Mouse (Mus musculus) B cell, adult 2 months (primary cell): ENCODE data around the gene Tnfrsf12a.

ENCODE experiments used
- DNase-seq, 2 experiments: peaks; one replicate each; pipeline ENCODE4 v3.0.0; 2022

Gene Tnfrsf12a

DNA sequence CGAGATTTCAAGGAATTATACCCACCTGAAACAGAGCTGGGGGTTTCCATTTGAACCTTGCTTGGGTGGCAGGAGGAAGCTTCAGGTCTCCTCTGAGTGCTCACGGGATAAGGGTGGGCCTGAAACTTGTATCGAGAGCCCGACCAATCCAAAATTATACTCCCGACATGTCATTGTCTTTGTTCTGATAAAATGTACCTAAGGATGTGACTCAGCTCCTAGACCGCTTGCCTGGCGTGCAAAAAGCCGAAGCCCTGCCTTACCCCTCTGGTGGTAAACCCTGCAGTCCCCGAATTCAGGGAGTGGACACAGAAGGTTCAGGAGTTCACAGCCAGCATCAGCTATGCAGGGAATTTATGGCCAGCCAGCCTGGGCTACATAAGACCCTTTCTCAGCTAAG lies 3.1 kb upstream of the Tnfrsf12a start:
- no peak for DNase-seq

DNA sequence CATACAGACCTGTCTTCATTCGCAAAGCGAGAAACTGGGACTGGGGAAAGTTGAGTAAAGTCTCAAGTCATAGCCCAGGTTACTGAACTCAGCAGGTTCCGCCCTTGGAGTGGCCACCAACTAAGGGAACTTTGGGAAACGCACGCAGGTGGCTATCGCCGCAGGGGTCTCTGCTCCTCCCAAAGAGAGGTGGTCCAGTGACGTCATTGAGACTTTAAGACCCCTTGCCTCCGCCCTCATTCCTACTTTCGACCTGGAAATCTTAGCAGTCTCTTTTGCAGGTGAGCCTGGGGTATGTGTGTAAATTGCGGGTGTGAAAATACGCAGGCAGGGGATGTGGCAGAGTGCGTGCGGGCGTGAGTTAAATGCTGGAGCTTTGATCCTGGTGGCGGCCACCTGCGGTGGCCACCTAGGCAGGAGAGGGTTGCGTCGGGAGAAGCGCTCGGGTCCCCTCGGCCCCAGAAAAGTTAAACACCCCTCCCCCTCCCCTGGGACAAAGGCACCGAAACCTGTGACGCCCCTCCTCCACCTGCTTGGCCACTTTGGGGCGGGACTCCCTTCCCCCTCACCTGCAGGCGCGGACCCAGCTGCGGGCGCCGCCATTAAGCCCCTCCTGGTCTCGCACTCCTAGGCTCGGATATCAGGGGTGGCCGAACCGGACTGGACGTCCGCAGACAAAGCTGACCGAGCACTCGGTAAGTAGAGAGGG lies 2.0 kb upstream of the Tnfrsf12a start, which contains the start of gene Cldn6:
TSS of gene Cldn6 (plus strand) at position 123 of the 709 bp plus-strand sequence.
- no peak for DNase-seq

DNA sequence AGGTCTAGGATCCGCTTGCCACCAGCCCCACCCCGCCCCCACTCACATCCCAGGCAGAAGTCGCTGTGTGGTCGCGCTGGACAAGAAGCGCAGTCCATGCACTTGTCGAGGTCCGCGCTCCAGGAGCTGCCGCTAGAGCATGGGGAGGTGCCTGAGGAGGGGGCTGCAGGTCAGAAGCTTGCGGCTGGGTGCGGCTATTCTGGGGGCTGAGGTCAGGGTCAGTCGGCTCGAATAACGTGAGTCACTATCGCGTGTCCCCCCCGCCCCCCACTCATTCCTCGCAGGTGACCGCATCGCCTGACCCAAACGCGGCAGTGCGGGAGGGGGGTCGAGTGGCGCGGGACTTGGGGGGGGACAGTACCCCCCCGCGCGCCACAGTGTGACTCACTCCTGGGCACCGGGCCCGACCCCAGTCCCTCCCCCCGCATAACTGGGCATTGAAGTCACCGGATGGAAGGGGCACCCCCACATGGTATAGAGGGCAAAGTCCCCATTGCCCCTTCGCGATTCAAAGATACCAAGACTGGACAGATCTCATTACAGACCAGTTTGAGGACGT lies 716 bp downstream of the Tnfrsf12a start:
- DNase-seq, result peak; percentile 40 to 48

DNA sequence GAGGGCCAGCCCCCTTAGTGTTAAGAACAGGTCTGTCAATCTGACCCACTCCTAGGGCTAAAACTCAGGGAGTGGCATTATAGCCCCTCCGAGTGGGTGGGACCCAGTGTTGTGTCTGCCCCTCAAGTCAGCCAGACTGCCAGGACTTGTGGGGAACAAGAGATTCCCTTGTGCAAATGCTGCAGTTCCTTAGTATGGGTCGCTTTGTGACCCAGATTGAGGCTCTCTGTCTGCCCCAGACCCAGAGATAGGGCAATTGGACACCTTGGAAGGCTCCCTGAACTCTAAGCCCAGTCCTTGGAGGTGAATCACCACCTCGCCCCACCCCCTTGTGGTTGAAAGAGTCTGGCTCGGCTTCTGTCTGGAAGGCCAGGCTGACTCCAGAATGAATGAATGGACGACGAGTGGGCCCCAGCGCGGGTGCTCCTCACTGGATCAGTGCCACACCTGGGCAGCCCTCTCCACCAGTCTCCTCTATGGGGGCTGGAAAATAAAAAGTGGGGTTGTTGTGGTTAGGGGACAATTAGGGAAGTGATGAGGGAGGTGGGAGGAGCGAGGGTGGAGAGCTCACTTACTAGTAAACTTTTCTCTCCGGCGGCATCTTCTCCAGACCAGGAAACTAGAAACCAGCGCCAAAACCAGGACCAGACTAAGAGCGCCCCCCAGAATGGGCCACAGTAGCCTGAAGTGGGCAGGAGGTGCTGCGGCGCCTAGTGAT lies 1.5 kb downstream of the Tnfrsf12a start:
- DNase-seq, result peak; percentile 66 to 67

DNA sequence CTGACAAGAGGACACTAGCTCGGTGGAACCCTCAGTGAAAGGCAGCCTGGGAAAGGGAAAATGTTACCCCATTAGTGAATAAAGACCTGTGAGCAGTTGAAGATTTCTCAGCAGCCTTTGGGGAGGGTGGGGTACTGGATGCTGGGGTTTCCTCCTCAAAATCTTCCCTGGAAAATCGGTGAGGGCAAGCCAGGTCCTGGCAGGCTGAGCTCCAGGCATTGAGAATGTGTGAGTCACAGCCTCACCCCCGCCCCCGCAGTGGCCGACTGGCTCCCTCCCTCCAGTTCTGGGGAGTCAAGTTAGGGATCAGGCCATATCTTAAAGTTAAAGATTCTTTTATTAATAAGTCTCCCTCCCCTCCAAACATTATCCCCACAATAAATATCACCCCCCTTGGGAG lies 2.1 kb downstream of the Tnfrsf12a start:
- DNase-seq, result no peak

DNA sequence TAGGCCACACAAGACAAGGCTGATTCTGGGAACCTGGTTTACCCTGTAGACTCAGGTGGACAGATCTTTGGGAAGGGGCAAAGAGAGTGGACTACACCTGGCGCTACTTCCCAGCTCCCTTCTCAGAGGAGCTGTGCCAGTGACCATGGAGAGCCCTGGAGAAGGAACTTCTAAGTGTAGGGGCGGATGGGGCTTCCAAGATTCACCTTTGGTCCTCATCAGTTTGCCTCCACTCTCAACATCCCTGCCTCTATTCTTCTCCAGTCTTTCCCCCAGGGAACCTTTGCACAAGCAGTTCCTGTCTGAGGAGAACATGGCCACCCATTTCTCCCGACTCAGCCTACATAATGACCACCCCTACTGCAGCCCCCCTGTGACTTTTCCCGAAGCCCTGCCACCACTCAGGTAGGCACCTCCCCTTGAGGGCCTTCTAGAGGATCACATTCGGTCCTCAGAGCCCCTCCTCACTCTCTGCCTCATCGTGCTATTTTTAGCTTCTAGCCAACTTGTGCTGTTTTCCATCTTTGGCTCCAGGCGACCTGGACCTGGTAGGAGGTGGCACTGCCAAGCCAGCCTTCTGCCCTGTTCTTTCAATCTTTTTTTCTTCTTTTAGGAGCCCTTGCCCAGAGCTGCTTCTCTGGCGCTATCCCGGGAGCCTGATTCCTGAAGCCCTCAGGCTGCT lies 2.9 kb downstream of the Tnfrsf12a start:
- no peak for DNase-seq

DNA sequence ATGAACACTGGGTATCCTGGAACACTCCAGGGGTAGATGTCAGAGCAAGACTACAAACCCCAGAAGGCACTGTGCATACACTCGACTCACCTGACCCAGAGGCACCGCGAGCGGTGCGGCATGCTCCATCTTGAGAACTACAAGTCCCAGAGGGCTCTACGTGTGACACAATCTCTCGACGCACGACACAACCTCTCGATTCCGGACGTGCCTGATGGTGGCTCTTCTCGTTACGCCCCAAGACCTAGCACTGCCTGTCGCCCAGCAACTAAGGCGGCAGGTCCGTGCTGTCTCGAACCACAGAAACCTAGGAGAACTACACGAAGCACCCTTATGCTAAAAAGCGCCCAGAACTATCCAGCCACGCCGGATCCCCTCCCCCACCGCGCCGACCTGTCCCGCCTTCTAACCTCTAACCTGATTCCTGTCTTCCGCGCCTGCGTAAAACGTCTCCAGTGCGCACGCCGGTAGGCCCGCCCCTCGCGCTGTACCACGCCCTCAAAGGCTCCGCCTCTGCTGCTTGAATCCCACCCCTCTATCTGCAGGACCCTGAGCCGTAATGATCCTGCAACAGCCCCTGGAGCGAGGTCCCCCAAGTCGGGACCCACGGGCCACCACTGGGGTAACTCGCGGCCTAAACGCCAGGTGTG lies 3.7 kb downstream of the Tnfrsf12a start, which contains the start of the genes Hcfc1r1 and Thoc6:
TSS of gene Hcfc1r1 (plus strand) at position 173 of the 650 bp plus-strand sequence.
TSS of gene Thoc6 (minus strand) at position 459 of the 650 bp plus-strand sequence.
- DNase-seq, result peak; percentile 91 to 93

DNA sequence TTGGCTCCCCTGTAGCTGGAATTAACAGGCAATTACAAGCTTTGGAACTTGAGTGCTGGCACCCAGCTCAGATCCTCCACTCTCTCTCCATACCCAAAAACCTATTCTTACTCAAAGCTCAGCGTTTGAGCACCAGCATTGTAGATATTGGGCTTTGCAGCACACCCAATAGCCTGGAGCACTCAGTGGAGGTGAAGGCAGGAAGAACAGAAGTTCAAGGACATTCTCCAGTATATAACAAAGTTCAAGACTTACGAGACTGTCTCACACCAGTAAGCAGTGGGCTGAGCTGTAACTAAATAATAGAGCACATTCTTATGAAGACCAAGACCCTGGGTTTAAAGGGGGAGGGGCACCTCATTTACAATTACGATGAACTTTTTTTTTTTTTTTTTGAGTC lies 4.5 kb downstream of the Tnfrsf12a start:
- no peak for DNase-seq

DNA sequence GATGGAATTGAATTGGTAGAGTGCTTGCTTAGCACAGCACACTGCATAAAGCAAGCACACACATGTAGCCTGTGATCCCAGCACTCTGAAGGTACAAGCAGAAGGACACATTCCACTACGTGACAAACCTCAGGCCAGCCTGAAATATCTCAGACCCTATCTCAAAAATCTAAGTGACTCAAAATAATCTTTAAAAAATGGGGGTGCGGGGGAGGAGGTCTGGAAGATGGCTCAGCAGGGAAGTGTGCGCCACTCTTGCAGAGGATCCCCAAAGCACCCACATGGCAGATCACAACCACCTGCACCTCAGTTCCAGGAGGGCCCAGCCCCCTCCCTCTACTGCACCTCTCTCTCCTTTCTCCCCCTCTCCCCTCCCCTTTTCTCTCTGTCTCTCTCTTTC lies 5.7 kb downstream of the Tnfrsf12a start:
- DNase-seq, result no peak

DNA sequence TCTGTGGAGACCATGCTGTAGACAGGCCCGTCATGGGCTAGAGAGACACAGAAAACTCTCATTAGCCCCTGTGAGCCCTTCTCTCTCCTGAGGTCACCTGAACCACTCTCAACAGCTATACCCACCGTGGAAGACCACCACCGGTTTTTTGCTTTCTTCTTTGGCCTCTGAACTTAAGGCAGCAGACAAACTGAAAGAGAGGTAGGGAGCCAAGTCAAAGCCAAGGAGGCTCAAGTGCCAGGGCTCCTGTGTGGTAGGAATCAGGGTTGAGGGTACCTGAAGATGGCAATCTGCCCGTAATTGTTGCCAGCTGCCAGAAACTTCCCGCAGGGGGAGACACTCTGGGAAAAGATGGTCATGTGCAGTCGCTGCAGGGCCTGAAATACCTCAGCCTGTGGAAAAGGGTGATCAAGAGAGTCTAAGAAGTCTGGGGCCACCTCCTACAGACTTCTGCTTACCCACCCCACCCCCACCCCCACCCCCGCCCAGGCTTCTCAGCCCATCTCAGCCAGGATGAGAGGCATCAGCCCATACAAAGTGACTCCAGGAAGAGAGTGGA lies 6.7 kb downstream of the Tnfrsf12a start:
- no peak for DNase-seq

DNA sequence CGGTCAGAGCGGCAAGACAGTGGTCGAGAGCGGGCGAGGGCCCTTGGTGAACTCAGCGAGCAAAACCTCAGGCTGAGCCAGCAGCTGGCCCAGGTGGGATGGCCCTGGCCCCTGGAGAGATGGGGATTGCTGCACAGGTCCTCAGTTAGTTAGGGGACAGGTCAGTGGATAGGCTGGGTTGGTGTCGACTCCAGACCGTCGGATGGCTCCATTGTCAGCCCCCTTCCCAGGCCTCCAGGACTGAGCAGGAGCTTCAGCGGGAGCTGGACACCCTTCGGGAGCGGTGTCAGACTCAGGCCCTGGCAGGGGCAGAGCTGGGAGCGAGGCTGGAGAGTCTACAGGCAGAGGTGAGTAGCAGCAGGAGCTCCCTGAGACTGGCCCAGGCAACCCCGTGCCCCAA lies 11.8 kb downstream of the Tnfrsf12a start:
- DNase-seq, result no peak

DNA sequence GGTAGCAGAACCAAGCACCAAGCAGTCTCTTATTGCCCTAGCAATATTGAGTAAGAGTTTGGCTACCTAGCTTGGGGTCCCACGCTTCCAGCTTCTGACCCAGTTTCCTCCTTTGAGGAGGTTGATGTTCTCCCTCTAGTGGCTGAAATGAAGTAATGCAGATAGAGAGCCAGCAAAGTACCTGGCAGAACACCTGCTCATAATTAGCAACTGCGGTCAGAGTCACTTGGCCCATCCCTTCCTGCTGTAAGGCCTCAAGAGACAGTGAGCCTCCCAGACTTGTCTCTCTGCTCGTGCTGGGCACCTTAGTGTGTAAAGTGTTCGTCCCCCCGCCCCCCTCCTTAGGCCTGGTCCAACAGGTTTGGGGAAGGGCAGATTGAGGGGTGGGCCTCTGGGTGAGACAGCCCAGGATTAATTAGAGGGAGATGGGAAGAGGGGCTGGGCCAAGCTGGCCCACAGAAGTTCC lies 12.7 kb downstream of the Tnfrsf12a start:
- DNase-seq, result peak; percentile 50 to 57

DNA sequence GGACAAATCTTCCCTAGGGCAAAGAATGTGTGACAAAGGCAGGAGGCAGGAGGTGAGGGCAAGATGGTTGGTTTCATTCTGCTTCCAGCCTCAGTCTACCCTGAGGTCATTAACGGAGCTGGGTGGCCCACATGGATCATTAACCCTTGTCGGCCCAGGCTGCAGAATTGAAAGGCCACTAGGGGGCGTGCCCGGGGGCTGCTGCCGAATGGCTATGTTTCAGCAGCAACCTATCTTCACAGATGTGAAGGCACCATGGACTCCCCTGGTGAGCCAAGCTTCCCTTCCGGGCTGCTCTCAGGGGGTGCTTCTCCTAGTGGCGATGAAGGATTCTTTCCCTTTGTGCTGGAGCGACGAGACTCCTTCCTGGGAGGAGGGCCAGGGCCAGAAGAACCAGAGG lies 15.7 kb downstream of the Tnfrsf12a start:
- peak; percentile 62 to 64 for DNase-seq

DNA sequence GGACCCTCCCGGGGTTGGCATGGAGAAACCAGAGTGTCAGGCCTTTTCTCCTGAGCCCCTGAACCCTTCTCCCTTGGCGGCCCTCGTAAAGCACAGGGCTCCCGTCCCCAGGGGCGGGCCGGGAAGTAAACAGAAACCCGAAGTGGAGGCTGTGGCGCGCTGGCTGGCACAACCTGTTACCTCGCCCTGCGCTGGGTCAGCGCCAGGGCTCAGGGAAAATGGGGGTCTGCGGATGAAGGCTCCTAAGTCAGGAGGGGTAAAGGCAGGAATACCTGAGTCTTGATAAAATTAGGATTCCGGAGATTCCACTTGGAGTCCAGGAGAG lies 16.4 kb downstream of the Tnfrsf12a start:
- peak in 1 of 2 experiments; percentile 30 for DNase-seq

DNA sequence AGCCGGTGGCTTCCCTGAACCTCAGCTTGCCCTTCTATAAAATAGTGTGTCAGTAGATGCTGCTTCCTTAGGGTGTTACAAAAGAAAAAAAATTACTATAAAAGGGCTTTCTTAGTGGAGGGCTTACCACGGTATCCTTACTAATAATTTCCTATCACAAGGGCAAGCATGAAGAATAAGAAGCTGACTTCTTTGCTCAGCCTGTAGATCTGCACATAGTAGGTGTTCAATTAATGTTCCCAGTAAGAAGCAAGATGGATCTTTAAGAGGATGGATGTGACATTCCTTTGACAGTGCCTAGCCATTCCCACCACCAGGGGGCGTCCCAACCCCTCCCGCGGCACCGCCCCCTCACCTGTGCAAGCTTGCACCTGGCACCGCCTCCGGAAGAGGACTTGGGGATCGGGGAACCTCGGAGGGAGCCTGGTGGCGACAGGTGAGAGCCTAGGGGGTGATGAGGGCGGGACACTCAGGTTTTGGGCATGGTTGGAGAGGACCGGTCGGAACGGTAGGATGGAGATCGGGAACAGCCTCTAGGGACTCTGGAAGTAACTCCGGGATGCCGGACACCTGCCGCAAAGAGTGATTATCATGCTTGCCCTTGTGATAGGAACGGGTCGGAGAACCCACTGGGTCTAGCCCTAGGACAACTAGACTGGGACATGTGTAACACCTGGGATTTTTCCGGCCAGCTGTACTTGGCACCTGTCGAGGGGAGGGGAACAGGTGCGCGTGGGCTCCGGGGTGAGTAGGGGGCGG lies 17.0 kb downstream of the Tnfrsf12a start, which contains the start of gene Bicdl2:
TSS of gene Bicdl2 (plus strand) at position 390 of the 759 bp plus-strand sequence.
- peak; percentile 81 to 82 for DNase-seq

DNA sequence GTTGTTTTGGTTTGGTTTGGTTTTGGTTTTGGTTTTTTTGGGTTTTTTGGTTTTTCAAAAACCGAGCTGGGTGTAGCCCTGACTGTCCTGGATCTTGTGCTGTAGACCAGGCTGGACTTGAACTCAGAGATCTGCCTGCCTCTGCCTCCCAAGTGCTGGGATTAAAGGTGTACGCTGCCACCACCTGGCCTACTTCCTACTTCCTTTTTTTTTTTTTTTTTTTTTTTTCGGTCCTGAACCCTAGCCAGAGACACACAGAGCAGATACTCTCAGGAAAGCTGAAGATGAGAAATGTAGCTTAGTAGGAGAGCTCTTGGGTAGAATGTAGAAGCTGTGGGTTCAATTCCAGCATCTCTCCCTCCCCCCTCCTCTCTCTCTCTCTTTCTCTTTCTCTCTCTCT lies 18.8 kb downstream of the Tnfrsf12a start:
- no peak for DNase-seq

DNA sequence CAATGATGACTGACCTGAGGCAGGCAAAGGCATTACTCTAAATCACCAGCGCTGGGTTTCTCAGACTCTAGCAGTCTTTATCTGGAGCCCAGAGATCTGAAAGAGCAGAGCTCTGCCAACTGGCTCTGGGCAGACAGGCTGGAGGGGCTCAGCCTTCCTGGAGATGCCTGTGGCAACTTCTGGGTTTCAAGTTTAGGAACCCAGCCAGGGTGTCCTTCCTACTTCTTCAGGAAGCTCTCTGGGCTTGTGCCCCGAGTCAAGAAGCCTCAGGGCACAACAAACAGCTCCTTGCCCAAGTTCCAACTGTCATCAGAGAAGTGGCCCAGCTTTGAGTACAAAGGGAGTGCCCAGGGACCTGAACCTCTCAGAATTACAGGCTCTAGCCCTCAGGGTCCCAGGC lies 22.9 kb downstream of the Tnfrsf12a start:
- no peak for DNase-seq

DNA sequence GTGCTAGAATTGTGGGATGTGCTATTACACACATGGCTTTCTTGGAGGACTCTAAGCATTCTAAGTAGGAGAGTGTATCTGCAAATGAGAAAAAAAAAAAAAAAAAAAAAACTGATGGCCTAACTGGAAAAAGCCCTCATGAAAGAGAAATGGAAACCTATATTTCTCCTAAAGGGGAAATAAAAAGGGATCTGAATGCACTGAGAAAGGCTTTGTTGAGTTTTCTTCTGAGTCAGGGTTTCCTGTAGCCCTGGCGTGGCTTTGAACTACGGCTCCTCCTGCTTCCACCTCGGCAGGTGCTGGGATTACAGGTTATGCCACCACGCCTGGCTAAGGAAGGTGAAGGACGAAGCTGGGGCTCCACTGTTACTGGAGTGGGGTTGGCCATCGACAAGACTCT lies 23.3 kb downstream of the Tnfrsf12a start:
- DNase-seq, result no peak

DNA sequence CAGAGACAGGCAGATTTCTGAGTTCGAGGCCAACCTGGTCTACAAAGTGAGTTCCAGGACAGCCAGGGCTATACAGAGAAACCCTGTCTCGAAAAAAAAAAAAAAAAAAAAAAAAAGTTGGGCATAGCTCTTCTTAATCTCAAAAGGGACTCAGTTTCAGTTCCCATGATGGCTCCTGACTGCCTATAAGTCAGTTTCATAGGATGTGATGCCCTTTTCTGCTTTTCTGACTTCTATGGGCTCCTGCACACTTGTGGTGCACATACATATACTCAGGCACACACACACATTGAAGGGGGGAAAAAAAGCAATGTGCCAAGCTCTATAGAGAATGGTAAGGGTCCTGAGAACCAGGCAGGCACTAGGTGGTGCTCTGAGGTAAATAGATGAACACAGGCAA lies 23.9 kb downstream of the Tnfrsf12a start:
- DNase-seq, result no peak

DNA sequence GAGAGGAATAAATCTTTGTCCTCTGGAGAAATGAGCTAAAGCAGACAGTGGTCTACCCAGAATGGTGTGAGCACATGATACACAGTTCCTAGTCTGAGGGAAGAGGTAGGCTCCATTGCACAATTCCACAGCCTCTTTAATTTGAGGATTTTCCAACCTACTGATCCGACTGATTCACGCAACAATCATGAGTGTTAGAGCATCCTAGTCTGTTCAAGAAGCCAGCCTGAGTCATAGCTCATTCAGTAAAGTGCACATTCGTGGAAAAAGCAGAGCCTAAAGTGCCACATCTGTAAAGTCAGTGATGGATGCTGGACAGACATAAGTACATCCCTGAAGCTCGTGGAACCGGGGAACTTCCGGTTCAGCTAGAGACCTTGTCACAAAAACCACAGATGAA lies 25.9 kb downstream of the Tnfrsf12a start:
- no peak for DNase-seq

DNA sequence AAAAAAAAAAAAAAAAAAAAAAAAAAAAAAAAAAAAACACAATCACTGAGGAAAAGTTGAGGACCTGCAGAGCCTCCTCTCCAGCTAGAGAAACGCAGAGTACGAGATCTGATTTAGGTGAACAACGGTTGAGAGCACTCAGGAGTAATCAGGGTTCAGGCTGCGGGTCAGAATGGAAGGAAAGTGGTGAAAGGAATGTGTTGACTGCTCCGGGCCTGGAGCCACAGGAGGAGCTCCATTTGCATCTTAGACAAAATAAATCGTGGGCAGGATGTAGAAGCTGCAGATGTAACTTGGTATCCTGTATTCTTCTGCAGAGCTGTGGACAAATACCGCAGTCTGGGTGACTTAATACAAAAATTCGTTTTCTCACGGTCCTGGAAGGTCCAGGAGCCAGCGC lies 31.4 kb downstream of the Tnfrsf12a start:
- DNase-seq, result no peak
